Mouse (Mus musculus) urinary bladder, postnatal 36 days (tissue): ENCODE results near the gene Ube2l6.
A peak's percentile ranks its signal among the peaks of the same experiment; 100 is the strongest.

Source experiments
- DNase-seq, 2 experiments: peaks; one replicate each; pipeline ENCODE4 v3.0.0; 2022; ENCODE audit warnings: low spot score in 2 of 2, mixed read lengths in 1 of 2

Gene Ube2l6

GRCm38 (mm10) chr2:84837817-84838592 lies 39.4 kb downstream of the Ube2l6 start:
- DNase-seq = peak in 1 of 2 experiments; percentile 16

- DNase-seq = no peak
Observed at GRCm38 (mm10) chr2:84838593-84838949, 39.9 kb downstream of the Ube2l6 start, which contains the start of gene Slc43a1. Slc43a1 (plus strand) TSS chr2:84838850.

- DNase-seq = peak in 1 of 2 experiments; percentile 57
Observed at GRCm38 (mm10) chr2:84838993-84839980, 40.7 kb downstream of the Ube2l6 start.

- peak; percentile 41 to 59 for DNase-seq
Observed at GRCm38 (mm10) chr2:84840016-84840747, 41.6 kb downstream of the Ube2l6 start.

- no peak for DNase-seq
Observed at GRCm38 (mm10) chr2:84840748-84841563, 42.3 kb downstream of the Ube2l6 start.

- no peak for DNase-seq
Observed at GRCm38 (mm10) chr2:84841905-84842304, 43.3 kb downstream of the Ube2l6 start.

GRCm38 (mm10) chr2:84843654-84844053 lies 45.0 kb downstream of the Ube2l6 start:
- DNase-seq = no peak

- no peak for DNase-seq
Observed at GRCm38 (mm10) chr2:84845226-84845625, 46.6 kb downstream of the Ube2l6 start.

GRCm38 (mm10) chr2:84850407-84851129 lies 51.9 kb downstream of the Ube2l6 start:
- DNase-seq = no peak

- peak in 1 of 2 experiments; percentile 81 for DNase-seq
Observed at GRCm38 (mm10) chr2:84851130-84852040, 52.8 kb downstream of the Ube2l6 start.

GRCm38 (mm10) chr2:84855732-84856131 lies 57.1 kb downstream of the Ube2l6 start:
- DNase-seq = peak in 1 of 2 experiments; percentile 56

GRCm38 (mm10) chr2:84858551-84858950 lies 59.9 kb downstream of the Ube2l6 start:
- no peak for DNase-seq
